Mouse (Mus musculus): ENCODE results near the gene Pxmp4.

DNA sequence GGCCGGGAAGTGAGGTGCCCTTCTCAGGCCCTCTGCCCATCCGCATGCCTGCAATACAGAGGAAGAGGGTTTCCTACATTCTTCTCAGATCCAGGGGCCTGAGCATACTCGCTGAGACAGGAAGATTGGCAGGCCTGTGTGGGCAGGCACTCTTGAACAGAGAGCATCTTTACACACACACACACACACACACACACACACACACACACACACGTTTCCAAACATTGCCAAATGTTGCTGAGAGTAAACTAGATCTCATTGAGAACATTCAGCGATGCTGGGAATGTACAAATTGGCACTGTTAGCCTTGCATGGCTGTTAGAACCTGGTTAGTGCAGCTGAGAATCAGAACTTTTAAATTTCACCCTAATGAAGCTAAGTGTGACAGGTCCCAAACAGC is 27.0 kb upstream of the Pxmp4 start:
- no peak for TF ChIP-seq POLR2A (IDR thresholded peaks at IDR 0.05; ENCODE audit: low read depth, low read length)
- TF ChIP-seq CTCF (IDR thresholded peaks at IDR 0.05; ENCODE audit: extremely low read depth, insufficient read length, insufficient replicate concordance, low read depth, low read length) = no peak
